Mouse (Mus musculus): Measurements from ENCODE around the gene Ap1b1. TPM values are rescaled to one million over a fixed set of nuclear protein-coding genes. Genes with fewer than 3 reads are reported as not detected.
A peak's percentile ranks its signal among the peaks of the same experiment; 100 is the strongest.

The Ap1b1 gene
- polyA plus RNA-seq, 1 experiment from 2014 or later, result 54.8 TPM

DNA sequence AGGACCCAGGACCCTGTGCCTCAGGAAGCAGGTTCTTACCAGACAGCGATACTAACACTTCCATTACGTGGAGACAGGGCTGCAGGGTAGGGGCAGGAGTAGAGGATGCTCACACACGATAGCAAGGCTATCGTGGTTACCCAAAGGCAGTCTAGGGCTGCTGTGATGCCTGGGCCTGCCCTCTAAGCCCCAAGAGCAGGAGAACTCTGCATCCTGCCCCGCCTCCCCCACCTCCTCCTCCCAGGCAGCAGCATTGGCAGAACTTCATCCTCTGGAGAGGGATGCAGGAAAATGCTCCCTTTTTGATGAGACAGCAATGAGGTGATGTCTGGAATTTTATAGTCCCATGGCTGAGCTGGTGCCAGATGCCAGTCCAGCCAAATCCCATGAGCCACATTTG is 19.7 kb upstream of the Ap1b1 start:
- no peak overlapping the region for H3K27ac ChIP-seq
- H3K4me2 ChIP-seq (replicated peaks), result no peak overlapping the region
- no peaks in the 10 kb centered on the region for H3K9me3 ChIP-seq
- no peaks in the 10 kb centered on the region for H3K36me3 ChIP-seq
- ATAC-seq (ENCODE audit: insufficient number of reproducible peaks, insufficient read depth, low FRiP score, low TSS enrichment), result no peak
- H3K4me3 ChIP-seq, result no peak overlapping the region
- 59% methylated on average over 5 of the region's 5 CpGs for WGBS
- H3K27me3 ChIP-seq, result 0 out of 2 replicates have a peak, but pooled peaks cover 3% of the 10 kb centered on the region
- no peaks in the 10 kb centered on the region for H3K4me1 ChIP-seq
- H3K9ac ChIP-seq, result no peak overlapping the region

DNA sequence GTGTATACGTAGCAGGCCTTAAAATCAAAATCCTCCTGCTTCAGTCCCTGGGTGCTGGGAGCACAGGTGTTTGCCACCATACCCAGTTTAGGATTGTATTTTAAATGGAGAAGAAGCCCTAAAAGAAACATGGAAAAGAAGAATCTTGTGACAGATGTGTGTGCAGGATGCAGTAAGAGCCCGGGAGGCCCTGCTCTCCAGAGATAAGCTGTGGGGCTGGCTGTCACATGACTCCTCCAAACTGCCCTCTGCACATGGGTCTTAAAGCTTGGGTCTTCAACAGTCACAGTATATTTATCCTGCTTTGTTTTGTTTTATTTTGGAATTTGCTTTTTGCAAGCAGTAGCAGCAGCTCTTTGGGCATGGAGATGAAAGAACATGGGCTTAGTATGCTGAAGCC is 19.1 kb upstream of the Ap1b1 start:
- Histone ChIP-seq H3K36me3 (no peaks in the 10 kb centered on the region), H3K4me3 (no peak overlapping the region), H3K4me2 (replicated peaks) (no peak overlapping the region), H3K4me1 (no peaks in the 10 kb centered on the region), H3K9ac (no peak overlapping the region), H3K27me3 (0 out of 2 replicates have a peak, but pooled peaks cover 3% of the 10 kb centered on the region), H3K27ac (no peak overlapping the region), H3K9me3 (no peaks in the 10 kb centered on the region)
- WGBS, result 62% methylated on average over 2 of the region's 2 CpGs
- ATAC-seq (ENCODE audit: insufficient number of reproducible peaks, insufficient read depth, low FRiP score, low TSS enrichment), result no peak

DNA sequence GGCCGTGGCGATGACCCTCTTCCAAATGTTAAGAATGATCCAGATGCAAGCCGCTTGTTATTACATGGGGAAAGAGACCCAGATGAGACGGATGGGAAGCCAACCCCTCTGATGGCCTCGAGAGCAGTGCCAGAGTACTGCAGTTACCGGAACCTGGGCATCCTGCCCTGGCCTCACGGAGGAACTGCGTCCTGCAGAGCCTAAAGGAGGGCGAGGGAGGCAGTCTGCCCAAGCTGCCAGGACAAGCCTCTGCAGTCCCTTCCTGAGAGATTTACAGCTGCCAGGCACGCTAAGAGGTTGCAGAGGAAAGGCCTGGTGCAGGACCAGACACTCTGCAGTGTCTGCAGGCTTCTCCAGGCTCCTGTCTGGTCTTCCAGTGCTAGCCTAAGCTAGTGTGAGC is 18.2 kb upstream of the Ap1b1 start:
- no peak for ATAC-seq (ENCODE audit: insufficient number of reproducible peaks, insufficient read depth, low FRiP score, low TSS enrichment)
- Histone ChIP-seq H3K4me2 (replicated peaks) (no peak overlapping the region), H3K36me3 (no peaks in the 10 kb centered on the region), H3K4me1 (no peaks in the 10 kb centered on the region), H3K4me3 (no peak overlapping the region), H3K9me3 (no peaks in the 10 kb centered on the region), H3K27me3 (0 out of 2 replicates have a peak, but pooled peaks cover 3% of the 10 kb centered on the region), H3K27ac (no peak overlapping the region), H3K9ac (no peak overlapping the region)
- 64% methylated on average over 10 of the region's 10 CpGs for WGBS

DNA sequence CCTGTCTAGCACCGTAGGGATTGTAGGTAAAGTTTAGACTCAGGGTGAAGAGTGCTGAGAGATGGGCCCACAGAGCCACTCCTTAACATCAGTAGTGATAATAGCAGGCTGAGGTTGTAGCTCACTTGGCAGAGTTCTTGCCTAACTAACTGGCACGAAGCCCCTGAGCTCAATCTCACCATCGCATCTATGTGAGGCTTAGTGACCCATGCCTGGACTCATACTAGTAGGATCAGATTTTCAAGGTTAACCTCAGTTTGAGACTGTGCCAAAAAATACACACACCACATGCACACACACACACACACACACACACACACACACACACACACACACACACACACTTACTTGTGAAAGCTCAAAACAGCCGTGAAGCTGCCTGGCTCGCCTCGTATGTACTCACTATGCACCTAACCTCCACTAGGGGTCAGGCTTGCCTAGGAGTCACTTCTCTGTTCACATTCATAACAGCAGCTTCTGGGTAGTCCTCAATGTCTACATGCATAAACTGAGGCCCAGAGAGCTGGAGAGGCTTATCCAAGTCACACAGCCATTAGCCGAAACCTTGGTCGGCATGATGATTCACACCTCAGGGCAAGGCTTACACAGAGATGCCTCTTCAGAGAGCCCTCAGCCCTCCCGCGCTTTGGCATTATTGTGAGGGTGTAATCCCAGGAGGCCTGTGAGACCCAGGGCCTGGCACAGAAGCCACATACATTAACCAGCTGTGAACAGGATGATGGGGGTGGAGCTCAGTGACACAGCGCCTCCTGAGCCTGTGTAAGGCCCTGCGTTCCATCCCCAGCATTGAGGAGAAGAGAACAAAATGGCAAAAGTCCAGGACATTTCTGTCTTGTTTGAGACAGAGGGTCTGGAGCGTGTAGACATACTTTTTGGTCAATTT is 13.4 kb upstream of the Ap1b1 start:
- Histone ChIP-seq H3K4me1 (no peaks in the 10 kb centered on the region), H3K27ac (no peak overlapping the region), H3K36me3 (no peaks in the 10 kb centered on the region), H3K4me2 (replicated peaks) (no peak overlapping the region), H3K4me3 (no peak overlapping the region), H3K9me3 (no peaks in the 10 kb centered on the region), H3K9ac (no peak overlapping the region), H3K27me3 (0 out of 2 replicates have a peak, but pooled peaks cover 6% of the 10 kb centered on the region)
- WGBS, result 62% methylated on average over 13 of the region's 13 CpGs
- ATAC-seq (ENCODE audit: insufficient number of reproducible peaks, insufficient read depth, low FRiP score, low TSS enrichment), result no peak

DNA sequence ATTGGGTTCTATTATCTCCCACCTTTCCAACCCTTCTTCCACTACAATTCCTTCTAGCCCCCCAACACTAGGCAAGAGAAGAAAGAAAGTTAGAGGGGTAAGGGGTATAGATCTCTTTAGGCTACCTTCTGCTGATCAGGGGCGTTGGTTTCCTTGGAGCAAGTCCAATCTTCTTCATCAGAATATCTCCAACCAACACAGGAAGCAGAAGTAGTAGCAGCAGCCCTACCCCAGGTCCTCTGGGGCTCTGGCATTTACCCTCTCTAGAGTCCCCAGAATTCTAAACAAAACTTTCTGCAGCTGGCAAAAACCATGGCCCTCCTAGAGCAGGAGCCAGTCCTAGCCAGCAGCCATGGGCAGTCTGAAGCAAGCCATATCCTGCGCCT is 12.8 kb upstream of the Ap1b1 start:
- no peak overlapping the region for H3K4me3 ChIP-seq
- H3K27ac ChIP-seq, result no peak overlapping the region
- no peaks in the 10 kb centered on the region for H3K36me3 ChIP-seq
- H3K27me3 ChIP-seq, result 0 out of 2 replicates have a peak, but pooled peaks cover 4% of the 10 kb centered on the region
- H3K4me2 ChIP-seq (replicated peaks), result no peak overlapping the region
- no peaks in the 10 kb centered on the region for H3K9me3 ChIP-seq
- ATAC-seq (ENCODE audit: insufficient number of reproducible peaks, insufficient read depth, low FRiP score, low TSS enrichment), result no peak
- H3K4me1 ChIP-seq, result no peaks in the 10 kb centered on the region
- no peak overlapping the region for H3K9ac ChIP-seq
- 88% methylated on average over 2 of the region's 2 CpGs for WGBS

DNA sequence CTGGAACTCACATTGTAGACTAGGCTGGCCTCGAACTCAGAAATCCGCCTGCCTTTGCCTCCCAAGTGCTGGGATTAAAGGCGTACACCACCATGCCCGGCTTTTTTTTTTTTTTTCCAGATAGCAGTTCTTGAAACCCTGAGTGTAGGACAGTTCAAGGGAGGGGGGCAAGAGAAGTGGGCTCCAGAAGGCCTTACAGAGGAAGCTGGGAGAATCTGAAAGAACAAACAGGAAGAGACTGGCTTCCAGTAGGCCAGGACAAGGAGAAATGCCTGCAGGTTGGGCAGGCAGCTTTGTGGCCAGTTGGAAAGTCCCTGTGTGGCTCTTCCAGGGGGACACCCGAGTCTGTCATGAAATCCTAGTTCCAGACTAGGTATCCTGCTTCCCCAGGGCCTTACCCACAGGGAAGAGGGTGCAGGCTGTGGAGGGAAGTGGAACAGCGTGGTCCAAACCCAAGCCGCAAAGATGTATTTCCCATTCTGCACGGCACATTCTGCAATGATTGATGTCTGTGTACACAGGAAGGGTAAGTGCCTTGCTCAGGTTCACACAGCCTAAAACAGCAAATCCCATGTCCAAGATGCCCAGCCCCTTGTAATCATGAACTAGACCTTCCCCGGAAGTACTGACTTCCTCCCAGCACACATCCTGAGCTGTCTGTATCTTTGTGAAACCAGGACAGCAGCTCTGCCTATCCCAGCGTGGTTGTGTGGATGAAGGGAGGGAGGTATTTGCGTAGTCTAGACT is 12.1 kb upstream of the Ap1b1 start:
- H3K36me3 ChIP-seq, result no peaks in the 10 kb centered on the region
- WGBS, result 76% methylated on average over 11 of the region's 11 CpGs
- no peaks in the 10 kb centered on the region for H3K4me1 ChIP-seq
- 0 out of 2 replicates have a peak overlapping the region, but pooled peaks have one; percentile 46 for H3K27ac ChIP-seq
- no peak for ATAC-seq (ENCODE audit: insufficient number of reproducible peaks, insufficient read depth, low FRiP score, low TSS enrichment)
- no peaks in the 10 kb centered on the region for H3K9me3 ChIP-seq
- no peak overlapping the region for H3K9ac ChIP-seq
- H3K27me3 ChIP-seq, result 0 out of 2 replicates have a peak, but pooled peaks cover 3% of the 10 kb centered on the region
- H3K4me2 ChIP-seq (replicated peaks), result no peak overlapping the region
- no peak overlapping the region for H3K4me3 ChIP-seq

DNA sequence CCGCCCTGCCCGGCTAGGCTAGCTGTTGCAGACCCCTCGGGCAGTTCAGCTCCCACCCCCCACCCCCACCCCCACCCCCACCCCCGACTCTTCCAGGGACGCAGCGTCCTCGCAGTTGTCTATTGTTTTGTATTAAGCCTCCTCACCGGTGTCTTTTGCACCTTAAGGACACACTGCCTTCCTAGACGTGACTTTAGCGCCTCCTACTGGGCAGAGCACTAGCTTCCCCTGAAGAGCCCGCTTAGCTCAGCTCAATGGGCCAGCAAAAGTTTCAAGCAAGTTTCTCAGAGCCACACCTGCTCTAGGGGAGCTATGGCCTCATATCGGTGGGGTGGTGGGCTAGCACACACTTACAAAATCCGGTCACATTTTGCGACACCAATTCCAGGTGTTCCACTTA is 11.0 kb upstream of the Ap1b1 start:
- H3K9me3 ChIP-seq, result no peaks in the 10 kb centered on the region
- H3K27me3 ChIP-seq, result 0 out of 2 replicates have a peak, but pooled peaks cover 3% of the 10 kb centered on the region
- H3K27ac ChIP-seq, result no peak overlapping the region
- no peak for ATAC-seq (ENCODE audit: insufficient number of reproducible peaks, insufficient read depth, low FRiP score, low TSS enrichment)
- H3K9ac ChIP-seq, result no peak overlapping the region
- H3K4me2 ChIP-seq (replicated peaks), result peak overlapping the region; percentile 36
- no peaks in the 10 kb centered on the region for H3K4me1 ChIP-seq
- WGBS, result 6% methylated on average over 14 of the region's 14 CpGs
- no peaks in the 10 kb centered on the region for H3K36me3 ChIP-seq
- 0 out of 2 replicates have a peak overlapping the region, but pooled peaks have one; percentile 10 for H3K4me3 ChIP-seq

DNA sequence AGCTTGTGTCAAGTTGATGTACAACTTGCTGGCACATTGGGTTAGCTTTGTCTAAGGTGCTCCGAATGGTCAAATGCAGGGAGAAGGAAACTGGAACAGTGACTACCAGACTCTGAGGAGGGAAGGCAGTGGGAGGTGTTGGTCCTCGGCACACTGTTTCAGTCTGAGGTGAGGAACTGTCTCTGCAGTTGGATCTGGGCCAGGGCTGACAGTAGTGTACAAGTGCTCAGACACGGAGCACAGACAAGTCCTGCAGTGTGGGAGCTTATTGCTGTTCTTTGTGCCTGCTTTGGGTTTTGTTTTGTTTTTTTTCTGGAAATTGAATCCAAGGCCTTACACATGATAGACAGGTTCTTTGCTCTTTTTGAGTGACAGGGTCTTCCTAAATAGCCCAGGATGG is 3.6 kb upstream of the Ap1b1 start:
- no peaks in the 10 kb centered on the region for H3K9me3 ChIP-seq
- no peak overlapping the region for H3K9ac ChIP-seq
- no peaks in the 10 kb centered on the region for H3K36me3 ChIP-seq
- ATAC-seq (ENCODE audit: insufficient number of reproducible peaks, insufficient read depth, low FRiP score, low TSS enrichment), result no peak
- H3K27ac ChIP-seq, result no peak overlapping the region
- no peaks in the 10 kb centered on the region for H3K27me3 ChIP-seq
- H3K4me3 ChIP-seq, result no peak overlapping the region
- H3K4me2 ChIP-seq (replicated peaks), result no peak overlapping the region
- H3K4me1 ChIP-seq, result peaks cover 8% of the 10 kb centered on the region; the same call in 1 of the 2 replicates
- 72% methylated on average over 3 of the region's 3 CpGs for WGBS

DNA sequence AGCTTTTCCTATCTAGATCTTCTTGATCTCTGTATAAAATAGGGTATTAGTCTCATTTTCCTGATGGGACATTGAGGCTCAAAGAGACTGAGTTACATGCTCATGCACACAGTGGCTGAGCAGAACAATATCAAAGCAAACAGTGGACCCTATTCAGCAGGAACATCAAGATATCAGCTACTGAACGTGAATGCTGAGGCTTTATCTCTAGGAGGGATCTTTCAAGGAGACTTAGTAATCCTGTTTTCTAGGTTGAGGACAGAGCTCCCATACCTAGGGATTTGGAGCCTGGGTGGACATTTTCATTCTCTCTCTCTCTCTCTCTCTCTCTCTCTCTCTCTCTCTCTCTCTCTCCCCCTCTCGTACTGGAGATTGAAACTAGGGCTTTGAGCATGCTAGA is 3.1 kb upstream of the Ap1b1 start:
- H3K9ac ChIP-seq, result no peak overlapping the region
- H3K36me3 ChIP-seq, result no peaks in the 10 kb centered on the region
- peaks cover 8% of the 10 kb centered on the region; the same call in 1 of the 2 replicates for H3K4me1 ChIP-seq
- no peak overlapping the region for H3K4me2 ChIP-seq (replicated peaks)
- H3K9me3 ChIP-seq, result no peaks in the 10 kb centered on the region
- no peak overlapping the region for H3K4me3 ChIP-seq
- no peak for ATAC-seq (ENCODE audit: insufficient number of reproducible peaks, insufficient read depth, low FRiP score, low TSS enrichment)
- 64% methylated on average over 2 of the region's 2 CpGs for WGBS
- no peaks in the 10 kb centered on the region for H3K27me3 ChIP-seq
- no peak overlapping the region for H3K27ac ChIP-seq

DNA sequence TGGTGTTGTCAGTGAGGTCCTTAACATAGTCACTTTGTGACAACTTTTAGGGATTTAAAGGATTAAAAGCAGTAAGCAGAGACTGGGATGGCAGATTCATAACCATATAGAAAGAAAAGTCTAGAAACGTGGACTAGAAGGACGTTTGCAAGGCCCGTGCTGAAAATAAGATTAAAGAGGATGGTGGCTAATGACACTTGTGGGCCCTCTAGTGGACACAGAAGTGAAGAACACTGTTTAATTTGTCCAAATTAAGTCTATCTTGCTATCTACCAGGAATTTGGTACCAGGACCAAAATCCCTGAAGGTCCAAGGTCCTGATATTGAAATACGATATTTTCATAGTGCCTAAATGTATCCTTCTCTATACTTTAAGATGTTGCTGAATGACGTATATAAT is 2.4 kb upstream of the Ap1b1 start:
- Histone ChIP-seq H3K36me3 (no peaks in the 10 kb centered on the region), H3K4me1 (peaks cover 8% of the 10 kb centered on the region; the same call in 1 of the 2 replicates)
- WGBS, result 3% methylated on average over 5 of the region's 5 CpGs

DNA sequence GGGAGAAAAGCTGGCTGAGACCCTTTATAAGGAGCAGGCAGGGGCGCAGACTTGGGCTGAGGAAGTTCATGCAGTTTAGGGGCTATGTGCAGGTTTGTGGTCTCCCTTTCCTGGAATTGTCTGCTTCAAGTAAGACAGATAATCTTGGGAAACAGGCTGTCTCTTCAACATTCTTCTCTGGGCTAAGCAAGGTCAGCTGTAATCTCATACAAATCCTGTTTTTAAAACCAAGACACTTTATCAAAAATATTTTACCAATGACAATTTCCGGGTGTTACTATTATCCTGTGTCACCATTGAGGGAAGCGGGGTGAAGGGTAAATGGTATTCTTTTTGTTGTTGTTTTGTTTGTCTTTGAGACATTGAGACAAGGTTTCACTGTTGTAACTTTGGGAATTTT is 1.8 kb upstream of the Ap1b1 start:
- no peak for ATAC-seq (ENCODE audit: insufficient number of reproducible peaks, insufficient read depth, low FRiP score, low TSS enrichment)
- H3K36me3 ChIP-seq, result peaks cover 2% of the 10 kb centered on the region; the same call in 1 of the 2 replicates
- no peak overlapping the region for H3K4me3 ChIP-seq
- H3K4me2 ChIP-seq (replicated peaks), result no peak overlapping the region
- no peak overlapping the region for H3K9ac ChIP-seq
- no peaks in the 10 kb centered on the region for H3K27me3 ChIP-seq
- WGBS, result 81% methylated on average over 3 of the region's 3 CpGs
- H3K27ac ChIP-seq, result no peak overlapping the region
- H3K9me3 ChIP-seq, result no peaks in the 10 kb centered on the region
- H3K4me1 ChIP-seq, result peaks cover 8% of the 10 kb centered on the region; the same call in 1 of the 2 replicates

More for the DNA sequence above, 2.4 kb upstream of the Ap1b1 start:
- Histone ChIP-seq H3K27me3 (no peaks in the 10 kb centered on the region), H3K4me3 (no peak overlapping the region), H3K4me2 (replicated peaks) (no peak overlapping the region; the same call in 1 of the 2 replicates), H3K27ac (no peak overlapping the region), H3K9me3 (no peaks in the 10 kb centered on the region), H3K9ac (peak overlapping the region; percentile 47; the same call in 1 of the 2 replicates)
- no peak for ATAC-seq (ENCODE audit: insufficient number of reproducible peaks, insufficient read depth, low FRiP score, low TSS enrichment)
